9 mouse cellular contexts compared by ENCODE assay signal in the genomic region with DNA sequence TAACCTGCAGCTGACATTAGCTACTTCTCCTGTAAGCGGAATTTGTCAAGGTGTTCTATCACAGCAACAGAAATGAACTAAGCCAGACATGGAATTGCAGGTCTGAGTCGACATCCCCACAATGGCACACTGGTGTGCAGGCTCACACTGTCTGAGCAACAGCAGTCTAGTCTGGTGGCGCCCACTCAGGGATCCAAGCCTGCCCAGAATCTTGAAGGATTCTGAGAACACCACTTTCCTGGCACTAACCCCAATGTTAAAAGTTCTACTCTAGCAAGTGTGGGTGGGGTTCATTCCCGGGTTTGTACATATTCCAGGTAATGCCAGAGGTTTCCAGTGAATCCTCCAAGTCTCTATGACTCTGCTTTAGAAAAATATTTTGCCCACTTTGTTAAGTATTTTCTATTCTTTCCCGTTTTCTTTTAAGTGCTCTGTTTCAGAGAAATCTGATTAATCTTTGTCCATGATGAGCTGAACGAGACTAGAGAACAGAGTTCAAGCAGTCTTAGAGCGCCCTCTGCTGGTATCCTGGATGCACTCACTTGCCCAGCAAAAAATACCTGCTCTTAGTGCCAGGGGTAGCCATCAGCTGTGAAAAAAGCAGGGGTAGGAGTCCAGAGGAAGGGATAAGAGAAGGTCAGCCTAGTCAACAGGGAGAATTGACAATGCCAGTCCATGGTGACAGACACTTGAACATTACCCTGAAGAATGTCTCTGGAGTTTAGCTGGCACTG. TPM values are rescaled to one million over a fixed set of nuclear protein-coding genes. Genes with fewer than 3 reads are reported as not detected.
A peak's percentile ranks its signal among the peaks of the same experiment; 100 is the strongest.
DNase-seq lines count a peak whose midpoint lies in the region; ATAC-seq and TF ChIP-seq lines count a peak whose summit lies in the region.
"Had no signal": no experiment of that assay in that cellular context is flagged by ENCODE, and none has a peak within 500 bp of the region (broad histone marks: within the 10 kb centered on the region; RNA-seq: fewer than 3 reads in every experiment).

No protein-coding gene starts in this region.

- H3K36me3 ChIP-seq in kidney, adult 2 months (ENCODE audit: control insufficient read depth, insufficient read depth, low read length), result no peaks in the 10 kb centered on the region
- 0 out of 2 replicates have a peak, but pooled peaks cover 4% of the 10 kb centered on the region for H3K36me3 ChIP-seq in limb, embryonic 14.5 days (ENCODE audit: control insufficient read depth, insufficient read depth, low read length)
- peaks cover 39% of the 10 kb centered on the region for H3K36me3 ChIP-seq in neural tube, embryonic 12.5 days
- H3K36me3 ChIP-seq: embryonic facial prominence, embryonic 15.5 days had no signal

- no peak overlapping the region for H3K4me2 ChIP-seq in limb, embryonic 14.5 days (replicated peaks; ENCODE audit: low read depth, low read length, severe bottlenecking)
- no peak overlapping the region for H3K4me2 ChIP-seq in neural tube, embryonic 12.5 days (replicated peaks)
- H3K4me2 ChIP-seq: embryonic facial prominence, embryonic 15.5 days had no signal

- H3K9ac ChIP-seq in limb, embryonic 14.5 days (ENCODE audit: low read depth, low read length, severe bottlenecking), result no peak overlapping the region
- H3K9ac ChIP-seq in neural tube, embryonic 12.5 days, result no peak overlapping the region
- H3K9ac ChIP-seq: embryonic facial prominence, embryonic 15.5 days had no signal

- no peak for TF ChIP-seq POLR2A in cerebellum, adult 2 months (IDR thresholded peaks at IDR 0.05; ENCODE audit: borderline replicate concordance, insufficient read depth, low read length)
- no peak for TF ChIP-seq POLR2A in kidney, adult 2 months (IDR thresholded peaks at IDR 0.05; ENCODE audit: low read depth, low read length)
- no peak for TF ChIP-seq POLR2A in limb, embryonic 14.5 days (IDR thresholded peaks at IDR 0.05; ENCODE audit: borderline replicate concordance, extremely low read depth, insufficient read depth, insufficient read length)

- H3K4me3 ChIP-seq in cerebellum, adult 2 months (replicated peaks; ENCODE audit: insufficient read depth, low read depth, low read length), result no peak overlapping the region
- no peak overlapping the region for H3K4me3 ChIP-seq in kidney, adult 2 months (ENCODE audit: insufficient read depth, low read depth, low read length)
- H3K4me3 ChIP-seq in limb, embryonic 14.5 days (replicated peaks; ENCODE audit: low read length), result no peak overlapping the region
- H3K4me3 ChIP-seq in neural tube, embryonic 12.5 days, result no peak overlapping the region
- H3K4me3 ChIP-seq: embryonic facial prominence, embryonic 15.5 days had no signal

- peaks cover 17% of the 10 kb centered on the region for H3K4me1 ChIP-seq in cerebellum, adult 2 months (ENCODE audit: control insufficient read depth, insufficient read depth, low read length)
- H3K4me1 ChIP-seq in kidney, adult 2 months (ENCODE audit: control insufficient read depth, insufficient read depth, low read length), result no peaks in the 10 kb centered on the region
- H3K4me1 ChIP-seq in limb, embryonic 14.5 days (ENCODE audit: control insufficient read depth, insufficient read depth, low read length), result peaks cover 4% of the 10 kb centered on the region; the same call in 1 of the 2 replicates
- no peaks in the 10 kb centered on the region for H3K4me1 ChIP-seq in neural tube, embryonic 12.5 days
- H3K4me1 ChIP-seq: embryonic facial prominence, embryonic 15.5 days had no signal

- peak; percentile 89 for TF ChIP-seq CTCF in cerebellum, adult 2 months (IDR thresholded peaks at IDR 0.05; ENCODE audit: borderline replicate concordance, insufficient read depth, low read depth, low read length)
- TF ChIP-seq CTCF in kidney, adult 2 months (conservative IDR thresholded peaks at IDR 0.05; ENCODE audit: insufficient read depth, insufficient read length, low read depth, low read length), result peak; percentile 86

- 52% methylated on average over 7 of the region's 7 CpGs for WGBS in cerebellum, adult 2 months
- WGBS in kidney, adult 2 months, result 50% methylated on average over 7 of the region's 7 CpGs
- WGBS in limb, embryonic 14.5 days, result 56% methylated on average over 7 of the region's 7 CpGs
- WGBS in neural tube, embryonic 12.5 days, result 60% methylated on average over 7 of the region's 7 CpGs

- no peak overlapping the region for H3K27ac ChIP-seq in cerebellum, adult 2 months (ENCODE audit: insufficient read depth, low read length)
- H3K27ac ChIP-seq in kidney, adult 2 months (ENCODE audit: insufficient read depth, low read depth, low read length), result no peak overlapping the region
- no peak overlapping the region for H3K27ac ChIP-seq in limb, embryonic 14.5 days (replicated peaks; ENCODE audit: low read depth, low read length)
- H3K27ac ChIP-seq in neural tube, embryonic 12.5 days, result no peak overlapping the region
- H3K27ac ChIP-seq: embryonic facial prominence, embryonic 15.5 days had no signal

- H3K27me3 ChIP-seq in cerebellum, adult 2 months (ENCODE audit: control insufficient read depth, insufficient read depth, low read length), result no peaks in the 10 kb centered on the region
- H3K27me3 ChIP-seq in kidney, adult 2 months (replicated peaks; ENCODE audit: control insufficient read depth, insufficient read depth, low read length), result no peaks in the 10 kb centered on the region
- no peaks in the 10 kb centered on the region for H3K27me3 ChIP-seq in limb, embryonic 14.5 days (ENCODE audit: control insufficient read depth, insufficient read depth, low read length)
- no peaks in the 10 kb centered on the region for H3K27me3 ChIP-seq in neural tube, embryonic 12.5 days (replicated peaks)
- H3K27me3 ChIP-seq: embryonic facial prominence, embryonic 15.5 days had no signal

- no peaks in the 10 kb centered on the region for H3K9me3 ChIP-seq in limb, embryonic 14.5 days (ENCODE audit: control insufficient read depth, low read length)
- H3K9me3 ChIP-seq in neural tube, embryonic 12.5 days, result no peaks in the 10 kb centered on the region
- H3K9me3 ChIP-seq: embryonic facial prominence, embryonic 15.5 days had no signal

- peak; percentile 28 to 60 for DNase-seq in urinary bladder, postnatal 36 days (ENCODE audit: low spot score in 2 of 2)
- DNase-seq in urinary bladder, postnatal 10 days (ENCODE audit: low spot score), result no peak
- peak; percentile 67 to 69 for DNase-seq in cerebellum, adult 2 months
- DNase-seq in kidney, adult 2 months, result peak; percentile 77
- DNase-seq in limb, embryonic 14.5 days (ENCODE audit: low spot score), result peak; percentile 95
- peak; percentile 74 for DNase-seq in telencephalon, adult 2 months (ENCODE audit: low read depth, low spot score)

- ATAC-seq in frontal cortex, adult (ENCODE audit: low TSS enrichment), result peak; percentile 76
- ATAC-seq in limb, embryonic 14.5 days (ENCODE audit: low FRiP score, low read depth), result no peak; the same call in 1 of the 2 replicates
- peak; percentile 62 for ATAC-seq in neural tube, embryonic 12.5 days (ENCODE audit: low FRiP score, low read depth)

RNA-seq across cellular contexts. Expression of gene Panx1, which starts 29.9 kb away (rescaled TPM):
- polyA plus RNA-seq in cerebellum, adult 2 months (2012; rRNA removed), result 14.1 and 18.5 TPM in 2 replicates
- polyA plus RNA-seq in kidney, adult 2 months (2012; rRNA removed), result 4.4 and 7.3 TPM in 2 replicates
- polyA plus RNA-seq in limb, embryonic 14.5 days (2012; rRNA removed), result 41.7 and 52.8 TPM in 2 replicates
- 49.5 and 52.5 TPM in 2 replicates for polyA plus RNA-seq in limb, embryonic 14.5 days (2014; fragmentation: Nextera tagmentation; extraction: Ambion mirVana)
- 132 and 139 TPM in 2 replicates for polyA plus RNA-seq in neural tube, embryonic 12.5 days (2016; fragmentation: Nextera tagmentation; extraction: Ambion mirVana)
